Mouse (Mus musculus) yolk sac, embryonic 10.5 days (tissue): ENCODE measurements around the gene Slc47a1.
"Not testable (repeated sequence)": the region's sequence is repeated elsewhere in the genome, so short reads cannot be mapped to it uniquely, and the experiment has no call there.

Experiments
- DNase-seq: peaks from one replicate; pipeline ENCODE4 v3.0.0-alpha.2; 2017; ENCODE audit warnings: low spot score

Slc47a1 gene

GRCm38 (mm10) chr11:61319233-61319922 is 58.8 kb downstream of the Slc47a1 start:
- DNase-seq: peak; percentile 55

GRCm38 (mm10) chr11:61316864-61317263 is 61.3 kb downstream of the Slc47a1 start:
- DNase-seq: no peak

- DNase-seq: no peak
These were observed 67.8 kb downstream of the Slc47a1 start for GRCm38 (mm10) chr11:61310321-61310720.

GRCm38 (mm10) chr11:61309831-61310230 is 68.3 kb downstream of the Slc47a1 start:
- no peak for DNase-seq

- no peak for DNase-seq
These were observed 70.3 kb downstream of the Slc47a1 start for GRCm38 (mm10) chr11:61307795-61308194.

- no peak for DNase-seq
These were observed 72.8 kb downstream of the Slc47a1 start for GRCm38 (mm10) chr11:61305377-61305776.

GRCm38 (mm10) chr11:61304535-61304934 is 73.6 kb downstream of the Slc47a1 start:
- DNase-seq: not testable (repeated sequence)

GRCm38 (mm10) chr11:61300716-61301392 is 77.3 kb downstream of the Slc47a1 start:
- no peak for DNase-seq

GRCm38 (mm10) chr11:61300205-61300604 is 77.9 kb downstream of the Slc47a1 start:
- no peak for DNase-seq

GRCm38 (mm10) chr11:61297901-61298300 is 80.2 kb downstream of the Slc47a1 start:
- no peak for DNase-seq

- DNase-seq: no peak
These were observed 80.8 kb downstream of the Slc47a1 start for GRCm38 (mm10) chr11:61297326-61297725.

GRCm38 (mm10) chr11:61296556-61296955 is 81.6 kb downstream of the Slc47a1 start:
- DNase-seq: no peak

GRCm38 (mm10) chr11:61295556-61295955 is 82.6 kb downstream of the Slc47a1 start:
- DNase-seq: no peak

GRCm38 (mm10) chr11:61294431-61294830 is 83.7 kb downstream of the Slc47a1 start:
- DNase-seq: no peak
